Mouse (Mus musculus) ES-E14 (cell line): ENCODE measurements around the gene Mrpl54.

Experiments
- CHD2 ChIP-seq: IDR thresholded peaks from 2 replicates; pipeline ENCODE4 v1.6.1; 2014; ENCODE audit warnings: mild to moderate bottlenecking, low read depth, low read length, inconsistent platforms
- HCFC1 ChIP-seq: IDR thresholded peaks from 2 replicates; pipeline ENCODE4 v1.6.1; 2012; ENCODE audit warnings: low read length, inconsistent platforms, borderline replicate concordance; ENCODE audit not compliant: insufficient read depth
- ZC3H11A ChIP-seq: IDR thresholded peaks from 2 replicates; pipeline ENCODE4 v1.6.1; 2012; ENCODE audit warnings: low read depth, mild to moderate bottlenecking, inconsistent platforms, low read length, borderline replicate concordance
- ZNF384 ChIP-seq: IDR thresholded peaks from 2 replicates; pipeline ENCODE4 v1.6.1; 2012; ENCODE audit warnings: low read depth, low read length, inconsistent platforms

GRCm38 (mm10) chr10:81217964-81218363 is 48.8 kb downstream of the Mrpl54 start:
- TF ChIP-seq ZC3H11A (no peak), ZNF384 (no peak), HCFC1 (no peak), CHD2 (no peak)
